Mouse (Mus musculus): ENCODE measurements around the gene Tmem104.
A peak's percentile ranks its signal among the peaks of the same experiment; 100 is the strongest.

The Tmem104 gene

GRCm38 (mm10) chr11:115285282-115285681, 98.0 kb downstream of the Tmem104 start:
- no peak for DNase-seq

- peak; percentile 42 to 48 for DNase-seq
Observed at GRCm38 (mm10) chr11:115286201-115286993, 99.1 kb downstream of the Tmem104 start.

- DNase-seq: no peak
Observed at GRCm38 (mm10) chr11:115287386-115287785, 100.1 kb downstream of the Tmem104 start.

GRCm38 (mm10) chr11:115288305-115288704, 101.0 kb downstream of the Tmem104 start:
- no peak for DNase-seq

- DNase-seq: peak; percentile 39 to 48
Observed at GRCm38 (mm10) chr11:115289885-115290284, 102.6 kb downstream of the Tmem104 start.

- DNase-seq: no peak
Observed at GRCm38 (mm10) chr11:115290314-115290713, 103.0 kb downstream of the Tmem104 start.

- DNase-seq: no peak
Observed at GRCm38 (mm10) chr11:115290919-115291318, 103.6 kb downstream of the Tmem104 start.

- no peak for DNase-seq
Observed at GRCm38 (mm10) chr11:115291503-115291902, 104.2 kb downstream of the Tmem104 start.

GRCm38 (mm10) chr11:115292631-115293375, 105.5 kb downstream of the Tmem104 start:
- no peak for DNase-seq

GRCm38 (mm10) chr11:115295939-115296338, 108.7 kb downstream of the Tmem104 start:
- DNase-seq: no peak

Data from cerebellum, postnatal 10 days (tissue).